In genomic region chr1:164682426-164682825, GRCm38 (mm10) we compare ENCODE assay signal across 11 mouse cellular contexts.
"Had no signal": no experiment of that assay in that cellular context is flagged by ENCODE, and none has a peak within 500 bp of the region (broad histone marks: within the 10 kb centered on the region; RNA-seq: fewer than 3 reads in every experiment).

No protein-coding gene starts in this region.

- H3K9ac ChIP-seq: limb, embryonic 15.5 days; liver, embryonic 12.5 days; lung, embryonic 14.5 days; midbrain, embryonic 15.5 days; neural tube, embryonic 12.5 days had no signal

- H3K4me2 ChIP-seq: limb, embryonic 15.5 days; liver, embryonic 12.5 days; lung, embryonic 14.5 days; midbrain, embryonic 15.5 days; neural tube, embryonic 12.5 days had no signal

- H3K36me3 ChIP-seq: limb, embryonic 15.5 days; liver, embryonic 12.5 days; midbrain, embryonic 10.5 days; midbrain, embryonic 15.5 days; neural tube, embryonic 12.5 days had no signal

- H3K4me1 ChIP-seq: limb, embryonic 15.5 days; liver, embryonic 12.5 days; midbrain, embryonic 10.5 days; midbrain, embryonic 15.5 days; neural tube, embryonic 12.5 days had no signal

- DNase-seq: kidney, adult 9 months; kidney, postnatal 36 days; lung, embryonic 14.5 days; thymus, postnatal 14 days had no signal

- H3K27ac ChIP-seq: kidney, postnatal 0 days; limb, embryonic 15.5 days; liver, embryonic 12.5 days; midbrain, embryonic 10.5 days; midbrain, embryonic 15.5 days; neural tube, embryonic 12.5 days; stomach, postnatal 0 days had no signal

- H3K9me3 ChIP-seq: limb, embryonic 15.5 days; liver, embryonic 12.5 days; midbrain, embryonic 10.5 days; midbrain, embryonic 15.5 days; neural tube, embryonic 12.5 days had no signal

- H3K27me3 ChIP-seq: limb, embryonic 15.5 days; liver, embryonic 12.5 days; midbrain, embryonic 15.5 days; neural tube, embryonic 12.5 days had no signal

- H3K4me3 ChIP-seq: limb, embryonic 15.5 days; liver, embryonic 12.5 days; midbrain, embryonic 10.5 days; midbrain, embryonic 15.5 days; neural tube, embryonic 12.5 days had no signal

- ATAC-seq: liver, embryonic 12.5 days; midbrain, embryonic 15.5 days had no signal
